Mouse (Mus musculus): ENCODE measurements around the gene Gipc2.
"Not testable (repeated sequence)": the region's sequence is repeated elsewhere in the genome, so short reads cannot be mapped to it uniquely, and the experiment has no call there.

Gipc2 gene

GRCm38 (mm10) chr3:152155296-152155948 is 10.6 kb downstream of the Gipc2 start:
- DNase-seq (ENCODE audit: extremely low read depth, insufficient read length, low spot score) = peak; percentile 61

GRCm38 (mm10) chr3:152154095-152154494 is 11.9 kb downstream of the Gipc2 start:
- no peak for DNase-seq (ENCODE audit: extremely low read depth, insufficient read length, low spot score)

GRCm38 (mm10) chr3:152153152-152153551 is 12.9 kb downstream of the Gipc2 start:
- no peak for DNase-seq (ENCODE audit: extremely low read depth, insufficient read length, low spot score)

GRCm38 (mm10) chr3:152152483-152152804 is 13.6 kb downstream of the Gipc2 start:
- no peak for DNase-seq (ENCODE audit: extremely low read depth, insufficient read length, low spot score)

GRCm38 (mm10) chr3:152151725-152152482 is 14.1 kb downstream of the Gipc2 start:
- peak; percentile 69 for DNase-seq (ENCODE audit: extremely low read depth, insufficient read length, low spot score)

GRCm38 (mm10) chr3:152149863-152150262 is 16.2 kb downstream of the Gipc2 start:
- DNase-seq (ENCODE audit: extremely low read depth, insufficient read length, low spot score) = no peak

- DNase-seq (ENCODE audit: extremely low read depth, insufficient read length, low spot score) = no peak
Measured at GRCm38 (mm10) chr3:152149449-152149848, 16.6 kb downstream of the Gipc2 start.

- no peak for DNase-seq (ENCODE audit: extremely low read depth, insufficient read length, low spot score)
Measured at GRCm38 (mm10) chr3:152147085-152147831, 18.8 kb downstream of the Gipc2 start.

- peak; percentile 54 for DNase-seq (ENCODE audit: extremely low read depth, insufficient read length, low spot score)
Measured at GRCm38 (mm10) chr3:152145186-152145585, 20.8 kb downstream of the Gipc2 start.

GRCm38 (mm10) chr3:152142989-152143695 is 22.9 kb downstream of the Gipc2 start:
- peak; percentile 46 for DNase-seq (ENCODE audit: extremely low read depth, insufficient read length, low spot score)

GRCm38 (mm10) chr3:152142146-152142545 is 23.9 kb downstream of the Gipc2 start:
- no peak for DNase-seq (ENCODE audit: extremely low read depth, insufficient read length, low spot score)

- not testable (repeated sequence) for DNase-seq (ENCODE audit: extremely low read depth, insufficient read length, low spot score)
Measured at GRCm38 (mm10) chr3:152139308-152139707, 26.7 kb downstream of the Gipc2 start.

- not testable (repeated sequence) for DNase-seq (ENCODE audit: extremely low read depth, insufficient read length, low spot score)
Measured at GRCm38 (mm10) chr3:152136106-152136505, 29.9 kb downstream of the Gipc2 start.

- no peak for DNase-seq (ENCODE audit: extremely low read depth, insufficient read length, low spot score)
Measured at GRCm38 (mm10) chr3:152133621-152134020, 32.4 kb downstream of the Gipc2 start.

- DNase-seq (ENCODE audit: extremely low read depth, insufficient read length, low spot score) = no peak
Measured at GRCm38 (mm10) chr3:152130963-152131362, 35.1 kb downstream of the Gipc2 start.

- DNase-seq (ENCODE audit: extremely low read depth, insufficient read length, low spot score) = not testable (repeated sequence)
Measured at GRCm38 (mm10) chr3:152129426-152129825, 36.6 kb downstream of the Gipc2 start.

GRCm38 (mm10) chr3:152128631-152129030 is 37.4 kb downstream of the Gipc2 start:
- DNase-seq (ENCODE audit: extremely low read depth, insufficient read length, low spot score) = no peak

GRCm38 (mm10) chr3:152127144-152127543 is 38.9 kb downstream of the Gipc2 start:
- DNase-seq (ENCODE audit: extremely low read depth, insufficient read length, low spot score) = peak; percentile 47

GRCm38 (mm10) chr3:152122720-152123119 is 43.3 kb downstream of the Gipc2 start:
- peak; percentile 74 for DNase-seq (ENCODE audit: extremely low read depth, insufficient read length, low spot score)

- DNase-seq (ENCODE audit: extremely low read depth, insufficient read length, low spot score) = peak; percentile 65
Measured at GRCm38 (mm10) chr3:152122101-152122500, 43.9 kb downstream of the Gipc2 start.

Data from 3134 (cell line).